Mouse (Mus musculus) heart, adult 9 months (tissue): Measurements from ENCODE around the gene Kcnq1.

Experiments used
- DNase-seq, 2 experiments: peaks; one replicate each; pipeline ENCODE4 v3.0.0; 2022; ENCODE audit warnings: low spot score in 2 of 2

The Kcnq1 gene

GRCm38 (mm10) chr7:143412606-143413005, 306.4 kb downstream of the Kcnq1 start:
- peak; percentile 53 to 79 for DNase-seq

DNA sequence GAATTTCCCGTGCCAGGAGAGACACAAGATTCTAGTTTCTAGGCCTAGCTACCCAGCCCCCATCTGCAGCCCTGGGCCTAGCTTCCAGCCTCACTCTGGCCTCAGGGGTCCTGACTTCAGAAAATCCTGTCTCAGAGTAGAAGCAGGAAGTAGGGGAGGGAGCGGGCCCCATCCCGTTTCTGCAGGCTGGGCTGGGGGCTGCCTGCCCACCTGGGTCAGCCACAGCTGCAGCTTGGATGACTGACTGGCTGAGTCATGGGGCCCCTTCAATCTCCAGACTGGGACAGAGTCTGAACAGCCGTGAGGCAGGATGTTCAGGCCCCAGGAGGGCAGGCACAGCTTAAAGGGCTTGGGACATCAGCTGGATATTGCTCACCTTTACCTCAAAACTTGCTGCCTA, 308.9 kb downstream of the Kcnq1 start:
- no peak for DNase-seq

DNA sequence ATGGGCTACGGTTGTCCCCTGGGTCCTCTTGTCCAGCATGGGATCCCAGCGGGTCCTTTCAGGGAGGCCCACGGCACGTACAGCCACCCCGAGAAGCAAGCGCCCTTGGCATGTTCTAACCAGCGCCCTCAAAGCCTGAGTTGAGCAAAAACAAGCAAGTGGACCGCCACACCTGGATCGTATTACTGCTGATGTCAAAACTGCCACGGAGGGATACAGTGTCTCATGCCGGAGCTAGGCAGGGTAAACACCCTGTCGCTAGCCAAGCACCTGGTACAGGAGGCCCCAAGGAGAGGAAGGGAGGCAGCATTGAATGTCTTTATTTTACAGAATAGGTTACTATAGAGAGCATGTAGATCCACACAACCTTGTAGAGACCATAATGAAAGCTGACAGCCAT, 310.2 kb downstream of the Kcnq1 start:
- no peak for DNase-seq

GRCm38 (mm10) chr7:143417875-143418274, 311.7 kb downstream of the Kcnq1 start:
- no peak for DNase-seq

DNA sequence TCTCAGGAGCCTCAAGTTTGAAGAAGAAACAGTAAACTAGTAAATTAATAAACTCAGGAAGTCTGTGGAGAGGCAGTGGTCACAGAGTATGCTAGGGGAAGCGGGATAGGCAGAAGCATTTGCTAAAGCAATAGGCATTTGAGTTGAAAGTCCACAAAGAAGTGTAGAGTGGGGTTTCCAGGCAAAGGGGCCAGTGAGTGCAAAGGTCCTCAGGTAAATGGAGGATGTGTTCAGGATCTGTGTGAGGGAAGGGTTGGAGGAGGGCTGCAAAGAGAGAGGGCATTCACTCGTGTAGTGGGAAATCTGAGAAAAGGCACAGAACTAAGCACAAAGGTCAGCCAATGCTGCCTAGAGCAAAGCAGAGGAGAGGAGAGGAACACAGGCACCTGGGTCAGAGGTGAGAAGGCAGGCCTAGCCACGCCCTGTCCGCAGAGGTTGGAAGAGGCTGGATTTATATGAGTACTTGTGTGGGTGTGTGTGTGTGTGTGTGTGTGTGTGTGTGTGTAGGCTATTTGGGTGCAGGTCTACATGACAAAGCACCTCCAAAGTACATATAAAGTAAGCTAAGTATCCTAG, 313.5 kb downstream of the Kcnq1 start:
- DNase-seq: no peak

DNA sequence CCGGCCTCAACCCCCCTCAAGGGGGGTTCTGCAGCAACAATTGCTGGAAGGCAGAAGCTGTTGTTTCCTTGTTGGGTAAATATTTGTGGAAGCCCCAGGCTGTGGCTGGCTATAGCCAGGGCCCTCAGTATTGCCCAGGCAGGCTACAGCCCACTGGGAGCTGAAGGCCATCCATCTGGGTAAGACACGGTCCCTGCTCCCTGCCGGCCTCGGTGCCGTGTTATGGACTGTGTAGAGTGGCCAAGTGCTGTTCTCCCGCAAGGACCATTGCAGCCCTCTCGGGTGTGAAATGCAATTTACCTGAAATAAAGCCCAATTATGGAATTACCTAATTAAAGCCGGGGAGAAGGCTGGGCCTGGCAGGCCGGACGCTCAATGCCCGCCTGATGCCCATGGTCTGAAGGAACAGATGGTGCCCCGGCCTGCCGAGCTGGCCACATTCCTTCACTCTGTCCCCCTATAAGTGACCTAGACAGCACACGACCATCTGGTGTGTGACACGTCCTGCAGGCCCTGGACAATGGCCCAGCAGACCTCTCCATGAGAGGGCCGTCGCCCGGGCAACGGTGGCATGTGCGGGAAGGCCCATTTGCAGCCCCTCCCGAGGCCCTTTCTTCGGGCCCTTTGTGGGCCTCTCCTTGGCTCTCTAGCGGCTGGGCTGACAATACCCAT, 322.1 kb downstream of the Kcnq1 start:
- DNase-seq: no peak

DNA sequence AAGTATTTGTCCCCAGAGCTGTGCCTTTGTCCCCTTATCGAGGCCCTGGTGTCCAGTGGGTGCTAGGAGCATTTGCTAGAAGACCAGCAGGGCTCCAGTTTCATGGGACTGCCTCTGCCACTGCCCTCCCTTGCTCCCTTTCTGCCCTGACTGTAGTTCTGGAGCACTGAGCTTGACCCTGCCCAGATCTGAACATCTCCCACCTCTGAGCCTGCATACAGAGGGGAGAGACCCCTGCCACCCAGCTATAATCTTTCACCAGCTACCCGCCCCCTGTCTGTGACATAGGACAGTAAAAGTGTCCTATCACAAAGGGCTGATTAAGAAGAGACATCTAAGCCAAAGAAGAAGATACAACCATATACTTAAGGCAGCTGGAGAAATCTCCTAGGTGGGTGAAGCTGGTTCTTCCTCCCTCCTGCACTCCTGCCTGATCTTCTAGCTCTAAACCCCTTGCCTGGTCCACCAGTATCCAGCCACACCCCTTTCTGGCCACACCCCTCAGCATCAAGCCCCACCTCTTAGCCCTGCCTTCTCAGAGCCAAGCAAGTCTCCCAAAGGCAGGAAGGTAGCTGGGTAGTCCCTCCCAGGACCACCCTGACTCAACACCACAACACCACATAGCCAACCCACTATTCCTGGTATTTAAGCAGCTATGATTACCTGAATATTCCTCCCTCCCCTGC, 322.8 kb downstream of the Kcnq1 start:
- no peak for DNase-seq

- DNase-seq: peak; percentile 39 to 44
Observed at GRCm38 (mm10) chr7:143432631-143433030, 326.5 kb downstream of the Kcnq1 start.

DNA sequence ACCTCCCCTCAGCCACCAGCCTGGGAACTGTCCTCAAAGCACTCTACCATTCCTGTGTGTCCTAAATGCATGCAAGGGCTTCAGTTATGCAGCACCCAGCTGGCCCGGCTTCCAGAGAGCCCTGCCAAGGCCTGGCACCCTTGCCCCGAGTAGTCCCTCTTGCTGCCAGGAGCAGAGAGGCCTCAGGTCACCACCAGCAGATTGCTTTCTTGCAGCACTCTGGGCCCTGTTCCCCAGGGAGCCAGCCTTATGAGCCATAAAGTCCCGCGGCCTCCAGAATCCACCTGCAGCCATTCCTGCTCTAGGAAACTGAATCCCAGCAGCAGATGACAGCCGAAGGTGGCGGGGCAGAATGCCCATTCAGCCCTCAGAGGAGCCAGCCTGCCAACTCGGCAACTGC, 327.2 kb downstream of the Kcnq1 start:
- DNase-seq: peak; percentile 70 to 72

- DNase-seq: no peak
Observed at GRCm38 (mm10) chr7:143437231-143437893, 331.2 kb downstream of the Kcnq1 start.

- DNase-seq: no peak
Observed at GRCm38 (mm10) chr7:143437894-143438581, 331.9 kb downstream of the Kcnq1 start.

GRCm38 (mm10) chr7:143438965-143439364, 332.8 kb downstream of the Kcnq1 start:
- DNase-seq: no peak

- DNase-seq: no peak
Observed at GRCm38 (mm10) chr7:143444580-143444954, 338.4 kb downstream of the Kcnq1 start.

DNA sequence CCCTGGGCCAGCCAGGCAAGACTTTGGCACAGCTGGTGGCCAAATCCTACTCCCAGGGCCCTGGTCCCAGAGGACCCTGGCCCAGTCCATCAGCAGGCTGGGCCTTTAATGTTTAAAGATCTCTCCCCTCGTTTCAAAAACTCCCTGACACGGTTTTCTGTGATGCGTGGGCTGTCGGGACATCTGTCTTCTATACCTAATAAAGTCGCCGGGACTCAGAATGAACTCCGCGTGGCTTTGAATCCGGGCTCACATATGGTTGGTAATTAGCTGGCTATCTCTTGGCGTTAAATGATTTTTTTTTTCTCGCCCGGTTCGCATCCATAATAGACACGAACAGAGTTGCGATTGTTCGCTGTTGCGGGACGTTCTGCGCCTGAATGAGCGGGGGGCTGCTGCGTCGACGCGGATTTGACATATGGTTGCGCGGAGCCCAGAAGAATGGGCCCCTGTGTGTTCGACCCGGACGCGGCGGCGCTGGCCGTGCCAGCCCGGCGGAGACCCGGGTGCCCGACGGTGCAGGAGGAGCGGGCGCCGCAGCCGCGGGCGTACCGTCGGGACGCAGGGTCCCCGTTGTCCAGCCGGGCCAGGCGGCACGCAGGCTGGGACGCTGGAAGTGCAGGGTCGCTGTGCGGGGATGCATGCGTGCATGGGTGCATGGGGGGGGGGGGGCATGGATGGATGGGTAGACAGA, 338.9 kb downstream of the Kcnq1 start:
- no peak for DNase-seq

- no peak for DNase-seq
Observed at GRCm38 (mm10) chr7:143445651-143446460, 339.7 kb downstream of the Kcnq1 start.

DNA sequence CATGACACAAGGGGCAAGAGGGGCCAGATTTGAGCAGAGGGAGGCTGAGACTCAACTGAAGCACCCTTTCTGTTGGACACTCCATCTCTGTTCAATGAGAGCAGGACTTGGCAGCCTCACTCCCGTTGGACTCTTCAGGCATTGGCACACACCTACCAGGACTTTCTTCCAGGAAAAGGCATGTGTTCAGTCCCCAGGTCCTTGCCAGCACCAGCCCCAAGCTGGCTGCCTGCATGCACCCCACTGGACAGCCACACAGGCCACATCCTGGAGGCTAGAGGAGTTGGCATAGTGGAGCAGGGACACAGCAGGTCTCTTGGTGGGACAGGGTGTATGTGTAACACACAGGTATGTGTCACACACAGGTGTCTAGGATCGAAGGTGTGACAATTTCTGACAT, 341.0 kb downstream of the Kcnq1 start:
- DNase-seq: no peak

DNA sequence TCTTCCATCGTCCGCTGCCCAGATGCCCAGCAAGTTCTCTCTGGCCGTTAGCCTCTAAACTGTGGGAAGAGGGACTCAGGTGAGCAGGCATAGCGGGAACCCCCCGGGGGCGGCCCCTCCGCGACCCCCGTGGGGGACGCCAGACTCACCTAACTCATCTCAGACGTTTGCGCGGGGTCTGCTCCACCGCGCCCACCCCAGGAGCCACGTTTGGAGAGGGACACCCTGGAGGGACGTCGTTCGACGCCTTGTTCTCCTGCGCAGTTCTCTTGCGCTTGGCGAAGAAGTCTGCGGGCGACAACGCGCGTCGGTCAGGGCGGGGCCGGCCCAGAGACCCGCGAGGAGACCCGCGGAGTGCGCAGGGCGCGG, 352.8 kb downstream of the Kcnq1 start:
- no peak for DNase-seq

DNA sequence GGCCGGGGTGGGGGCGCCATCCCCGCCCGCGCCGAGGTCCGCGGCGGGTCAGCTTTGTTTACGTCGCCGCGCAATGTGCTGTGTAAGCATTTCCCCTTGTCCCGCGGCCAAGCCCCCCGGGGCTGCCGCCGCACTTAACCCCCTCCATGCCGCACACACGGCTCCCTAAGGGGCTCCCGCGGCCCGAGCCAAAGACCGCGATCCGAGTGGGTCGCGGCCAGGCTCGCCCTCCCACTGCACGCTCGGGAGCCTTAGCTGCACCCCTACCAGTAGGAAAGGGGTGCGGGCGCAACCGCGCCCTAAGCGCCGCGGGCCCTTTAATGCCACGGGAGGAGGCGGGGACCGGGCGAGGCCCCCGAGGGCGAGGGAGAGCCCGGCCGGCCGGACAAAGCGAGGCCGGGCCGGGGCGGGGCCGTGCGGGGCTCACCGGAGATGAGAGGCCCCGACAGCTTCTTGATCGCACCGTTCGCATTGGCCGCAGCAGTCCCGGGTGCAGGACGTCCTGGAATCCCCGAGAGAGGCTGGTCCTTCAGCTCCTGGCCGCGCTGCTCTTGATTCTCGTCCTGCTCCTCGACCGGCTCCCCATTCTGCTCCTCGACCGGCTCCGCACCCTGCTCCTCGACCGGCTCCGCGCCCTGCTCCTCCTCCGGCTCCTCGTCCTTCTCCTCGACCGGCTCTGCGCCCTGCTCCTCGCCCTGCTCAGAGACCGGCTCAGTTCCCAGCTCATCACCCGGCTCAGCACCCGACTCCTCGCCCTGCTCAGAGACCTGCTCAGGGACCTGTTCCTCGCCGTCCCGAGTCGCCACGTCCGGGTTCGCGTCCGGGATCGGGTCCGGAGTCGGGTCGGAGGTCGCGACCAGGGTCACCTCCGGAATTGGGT, 353.4 kb downstream of the Kcnq1 start:
- peak; percentile 57 to 72 for DNase-seq

- no peak for DNase-seq
Observed at GRCm38 (mm10) chr7:143460217-143460834, 354.2 kb downstream of the Kcnq1 start.
